Mouse (Mus musculus): Measurements from ENCODE around the gene Hkdc1.

GRCm38 (mm10) chr10:62356105-62356730 lies 66.1 kb downstream of the Hkdc1 start:
- no peak for TF ChIP-seq CTCF (IDR thresholded peaks at IDR 0.05; ENCODE audit: low read depth)
- no peak for TF ChIP-seq EP300 (IDR thresholded peaks at IDR 0.05; ENCODE audit: low read depth)

All from heart, postnatal 0 days (tissue).